Mouse (Mus musculus) bone marrow macrophage, adult 2 months (primary cell): ENCODE data around the gene Ttll10.

Source experiments
- CTCF ChIP-seq: IDR thresholded peaks from 2 replicates; pipeline ENCODE4 v1.5.1; 2012; ENCODE audit warnings: low read depth, mild to moderate bottlenecking, low read length, moderate library complexity
- POLR2A ChIP-seq: IDR thresholded peaks from 2 replicates; pipeline ENCODE4 v1.6.1; 2012; ENCODE audit warnings: mild to moderate bottlenecking, low read depth, low read length, borderline replicate concordance

DNA sequence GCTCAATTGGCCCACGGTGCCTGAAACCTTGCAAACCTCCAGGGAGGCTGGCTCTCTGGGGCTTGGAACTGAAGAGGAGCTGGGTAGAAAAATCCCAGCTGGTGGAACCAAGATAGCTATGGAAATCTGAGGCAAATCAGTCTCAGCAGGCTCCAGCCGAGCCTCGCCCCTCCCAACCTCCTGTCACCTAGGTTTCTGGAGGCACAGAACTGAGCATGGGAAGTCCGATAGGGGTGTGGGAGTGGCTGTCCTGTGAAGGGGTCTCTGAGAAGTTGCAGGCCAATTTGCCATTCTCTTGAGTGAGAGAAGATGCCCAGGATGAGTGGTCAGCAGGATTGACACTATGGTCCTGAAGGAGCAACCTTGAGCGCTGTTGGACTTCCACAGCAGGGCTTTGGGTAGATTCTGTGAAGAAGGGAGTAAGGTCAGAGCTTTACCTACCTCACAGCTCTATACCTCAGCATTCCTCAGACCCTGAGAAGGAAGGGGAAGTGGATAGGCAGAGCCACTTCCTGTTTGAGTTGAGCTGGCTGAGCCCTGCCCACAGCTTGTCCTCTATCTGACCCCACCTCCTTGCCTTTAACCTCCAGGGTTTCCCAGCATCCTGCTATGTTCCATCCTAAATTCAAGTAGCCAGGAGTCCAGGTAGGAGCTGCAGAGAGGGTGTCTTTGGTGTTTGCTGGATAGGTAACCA, 8.2 kb upstream of the Ttll10 start:
- no peak for TF ChIP-seq POLR2A
- no peak for TF ChIP-seq CTCF
